Mouse (Mus musculus) natural killer cell, adult 2 months (primary cell): ENCODE data around the gene Mrgprb1.
"Not testable (repeated sequence)": the region's sequence is repeated elsewhere in the genome, so short reads cannot be mapped to it uniquely, and the experiment has no call there.

Experiments used
- DNase-seq, 2 experiments: peaks; one replicate each; pipeline ENCODE4 v3.0.0; 2022; ENCODE audit warnings: low spot score in 2 of 2

Gene Mrgprb1

GRCm38 (mm10) chr7:48456242-48456641, at the start of gene Mrgprb1:
TSS of gene Mrgprb1 (minus strand) at chr7:48456342.
- no peak for DNase-seq

- no peak for DNase-seq
Observed at GRCm38 (mm10) chr7:48499221-48499620, 43.1 kb upstream of the Mrgprb1 start, which contains the start of gene Mrgprx2. TSS of gene Mrgprx2 (minus strand) at chr7:48499321.

GRCm38 (mm10) chr7:48436581-48436980, 19.6 kb downstream of the Mrgprb1 start:
- DNase-seq: no peak

DNA sequence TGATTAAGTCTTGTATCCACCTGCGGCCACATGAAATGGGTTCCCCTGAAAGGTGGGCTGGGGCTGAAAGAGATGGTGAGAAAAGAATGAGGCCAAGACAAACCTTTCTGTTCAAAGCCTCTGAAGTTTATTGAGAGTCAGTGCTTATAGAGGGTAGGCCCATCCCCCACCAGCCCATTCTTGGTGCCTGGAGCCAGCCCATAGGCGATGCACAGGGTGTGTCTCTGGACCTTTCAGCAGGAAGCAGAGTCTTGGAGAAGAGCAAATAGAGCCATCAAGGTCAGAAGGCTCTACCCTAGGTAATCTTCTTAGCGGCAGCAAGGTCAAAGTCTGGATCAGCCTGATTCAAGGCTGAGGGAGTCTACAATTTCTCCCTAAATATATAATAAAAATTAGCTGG, 20.2 kb downstream of the Mrgprb1 start:
- not testable (repeated sequence) for DNase-seq
